Mouse (Mus musculus) C2C12 (cell line): ENCODE data around the gene Thrsp. TPM values are rescaled to one million over a fixed set of nuclear protein-coding genes. Genes with fewer than 3 reads are reported as not detected.

Source experiments
- H3K27me3 ChIP-seq: one replicate; pipeline ENCODE4 v1.6.1; 2011; ENCODE audit not compliant: control insufficient read depth, insufficient read depth, insufficient read length
- H3K36me3 ChIP-seq: one replicate; pipeline ENCODE4 v1.6.1; 2011; ENCODE audit not compliant: control insufficient read depth, insufficient read depth
- H3K4me3 ChIP-seq: one replicate; pipeline ENCODE4 v1.5.1; 2011; ENCODE audit warnings: mild to moderate bottlenecking, control low read depth; ENCODE audit not compliant: poor library complexity, insufficient read depth, severe bottlenecking
- H3K79me2 ChIP-seq: one replicate; pipeline ENCODE4 v1.6.1; 2011; ENCODE audit not compliant: control insufficient read depth, insufficient read depth
- H3K79me3 ChIP-seq: one replicate; pipeline ENCODE4 v1.6.1; 2011; ENCODE audit warnings: low read depth, control low read depth
- H3ac ChIP-seq: one replicate; pipeline ENCODE3; 2011; ENCODE audit warnings: low read depth; ENCODE audit not compliant: control insufficient read depth, insufficient read length
- CEBPB ChIP-seq: IDR thresholded peaks from one replicate; pipeline ENCODE4 v1.6.1; 2011; ENCODE audit warnings: low read depth, mild to moderate bottlenecking, control low read depth, moderate library complexity
- CTCF ChIP-seq: IDR thresholded peaks from one replicate; pipeline ENCODE4 v1.5.1; 2011; ENCODE audit not compliant: control insufficient read depth, insufficient read depth, insufficient read length
- FOSL1 ChIP-seq: IDR thresholded peaks from one replicate; pipeline ENCODE4 v1.8.0; 2011; ENCODE audit warnings: mild to moderate bottlenecking, low read length; ENCODE audit not compliant: poor library complexity, insufficient read depth, severe bottlenecking
- MAX ChIP-seq: IDR thresholded peaks from one replicate; pipeline ENCODE4 v1.6.1; 2011; ENCODE audit warnings: mild to moderate bottlenecking, control low read depth
- MYOD1 ChIP-seq: IDR thresholded peaks from one replicate; pipeline ENCODE4 v1.6.1; 2011; ENCODE audit warnings: low read depth; ENCODE audit not compliant: control insufficient read depth, insufficient read length
- MYOG ChIP-seq: IDR thresholded peaks from one replicate; pipeline ENCODE4 v1.6.1; 2011; ENCODE audit not compliant: control insufficient read depth, insufficient read length; ENCODE audit errors: extremely low read depth
- USF1 ChIP-seq: IDR thresholded peaks from one replicate; pipeline ENCODE4 v1.6.1; 2011; ENCODE audit warnings: low read depth, mild to moderate bottlenecking, control low read depth, moderate library complexity
- polyA plus RNA-seq: library from polyadenylated mRNA; unstranded; fragments of >200 nt; fragmentation: generic; extraction: Trizol; gene quantifications from one replicate; pipeline ENCODE4 v1.2.1, GENCODE M21; 2012; ENCODE audit warnings: missing spikeins

Thrsp gene
- polyA plus RNA-seq, 1 experiment = not detected

DNA sequence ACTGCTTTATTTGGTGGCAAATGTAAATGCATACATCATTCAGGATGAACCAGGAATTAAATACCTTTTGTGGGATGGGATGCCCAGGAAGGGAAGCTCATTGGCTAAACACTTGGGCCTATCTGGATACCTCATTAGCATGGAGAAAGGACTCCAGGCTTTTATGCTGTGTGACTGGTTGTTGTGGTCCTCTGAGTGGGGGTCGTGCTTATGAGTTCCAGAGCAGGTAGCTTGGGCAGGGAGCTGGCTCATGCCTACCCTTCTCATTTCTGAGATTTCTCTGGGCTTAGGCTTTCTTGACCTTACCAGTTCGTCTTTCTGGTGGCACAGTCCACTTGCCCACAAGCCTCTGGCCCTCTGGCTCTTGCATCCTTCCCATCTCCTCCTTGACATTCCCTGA lies 23.2 kb downstream of the Thrsp start:
- Histone ChIP-seq H3K27me3 (no peaks in the 10 kb centered on the region), H3K36me3 (peaks cover 14% of the 10 kb centered on the region), H3K4me3 (no peak overlapping the region), H3K79me2 (no peaks in the 10 kb centered on the region), H3ac (no peak overlapping the region), H3K79me3 (no peaks in the 10 kb centered on the region)
- TF ChIP-seq MYOG (no peak), MYOD1 (no peak), CEBPB (no peak), MAX (no peak), USF1 (no peak), FOSL1 (no peak), CTCF (no peak)

GRCm38 (mm10) chr7:97392079-97392445 lies 25.5 kb downstream of the Thrsp start:
- no peaks in the 10 kb centered on the region for H3K79me2 ChIP-seq
- no peaks in the 10 kb centered on the region for H3K27me3 ChIP-seq
- no peak for TF ChIP-seq MAX
- TF ChIP-seq MYOD1 = no peak
- no peak for TF ChIP-seq CTCF
- TF ChIP-seq MYOG = no peak
- H3ac ChIP-seq = no peak overlapping the region
- H3K79me3 ChIP-seq = no peaks in the 10 kb centered on the region
- peaks cover 34% of the 10 kb centered on the region for H3K36me3 ChIP-seq
- no peak overlapping the region for H3K4me3 ChIP-seq

GRCm38 (mm10) chr7:97391293-97392078 lies 26.0 kb downstream of the Thrsp start:
- H3K79me3 ChIP-seq = no peaks in the 10 kb centered on the region
- no peak overlapping the region for H3ac ChIP-seq
- peaks cover 40% of the 10 kb centered on the region for H3K36me3 ChIP-seq
- no peak for TF ChIP-seq MYOD1
- TF ChIP-seq MAX = no peak
- TF ChIP-seq FOSL1 = no peak
- TF ChIP-seq MYOG = no peak
- TF ChIP-seq CEBPB = no peak
- TF ChIP-seq USF1 = no peak
- no peak for TF ChIP-seq CTCF
- no peaks in the 10 kb centered on the region for H3K79me2 ChIP-seq
- no peaks in the 10 kb centered on the region for H3K27me3 ChIP-seq
- H3K4me3 ChIP-seq = no peak overlapping the region

- no peak for TF ChIP-seq USF1
- TF ChIP-seq FOSL1 = no peak
- no peak for TF ChIP-seq CTCF
- no peak for TF ChIP-seq CEBPB
- TF ChIP-seq MYOG = no peak
- no peak for TF ChIP-seq MYOD1
- TF ChIP-seq MAX = no peak
- no peak overlapping the region for H3K4me3 ChIP-seq
- H3K36me3 ChIP-seq = peaks cover 59% of the 10 kb centered on the region
- H3K27me3 ChIP-seq = no peaks in the 10 kb centered on the region
- no peaks in the 10 kb centered on the region for H3K79me2 ChIP-seq
- H3K79me3 ChIP-seq = no peaks in the 10 kb centered on the region
- no peak overlapping the region for H3ac ChIP-seq
These were observed 29.0 kb downstream of the Thrsp start for GRCm38 (mm10) chr7:97388541-97388940.

- no peaks in the 10 kb centered on the region for H3K27me3 ChIP-seq
- H3K36me3 ChIP-seq = peaks cover 67% of the 10 kb centered on the region
- H3K79me2 ChIP-seq = no peaks in the 10 kb centered on the region
- no peak overlapping the region for H3ac ChIP-seq
- TF ChIP-seq MYOG (no peak), MYOD1 (no peak), CTCF (no peak), FOSL1 (no peak), CEBPB (no peak), MAX (no peak), USF1 (no peak)
- H3K79me3 ChIP-seq = no peaks in the 10 kb centered on the region
- H3K4me3 ChIP-seq = no peak overlapping the region
These were observed 29.9 kb downstream of the Thrsp start for GRCm38 (mm10) chr7:97387561-97388147.

DNA sequence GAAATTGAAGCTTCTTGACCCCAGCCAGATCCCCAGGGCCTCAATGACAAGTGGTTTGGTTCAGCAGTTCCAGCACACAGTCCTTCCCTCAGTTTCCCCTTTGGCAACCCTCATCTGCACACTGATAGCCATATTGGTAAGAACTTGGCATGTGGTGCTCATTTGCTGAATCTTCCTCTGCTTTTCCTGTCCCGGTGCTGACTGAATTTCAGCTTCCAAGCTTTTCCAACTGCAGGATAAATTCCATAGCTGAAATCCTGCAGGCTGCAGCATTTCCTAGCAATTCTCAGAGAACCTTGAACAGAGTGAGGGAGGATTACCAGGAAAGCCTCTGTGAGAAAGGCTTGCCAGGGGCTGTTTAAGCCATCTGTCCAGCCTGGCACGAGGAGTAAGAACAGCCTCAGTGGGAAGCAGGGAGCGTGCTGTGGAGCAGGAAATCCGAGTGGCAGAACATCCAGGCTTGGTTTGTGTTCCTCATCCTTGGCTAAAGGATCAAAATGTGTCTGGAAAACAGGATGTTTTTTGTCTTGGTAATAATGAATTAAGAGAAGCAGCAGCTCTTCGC lies 30.6 kb downstream of the Thrsp start:
- H3ac ChIP-seq = no peak overlapping the region
- H3K79me3 ChIP-seq = no peaks in the 10 kb centered on the region
- H3K36me3 ChIP-seq = peaks cover 73% of the 10 kb centered on the region
- H3K27me3 ChIP-seq = no peaks in the 10 kb centered on the region
- no peak for TF ChIP-seq CEBPB
- TF ChIP-seq MYOG = no peak
- no peak for TF ChIP-seq USF1
- no peak for TF ChIP-seq MAX
- TF ChIP-seq CTCF = no peak
- TF ChIP-seq MYOD1 = no peak
- TF ChIP-seq FOSL1 = no peak
- H3K79me2 ChIP-seq = no peaks in the 10 kb centered on the region
- no peak overlapping the region for H3K4me3 ChIP-seq
